Mouse (Mus musculus): ENCODE results near the gene Mroh7.

GRCm38 (mm10) chr4:106713622-106714021 lies 17.1 kb downstream of the Mroh7 start:
- no peak for TF ChIP-seq HCFC1 (IDR thresholded peaks at IDR 0.05; ENCODE audit: borderline replicate concordance, insufficient read depth, low read length)
- TF ChIP-seq MAFK (IDR thresholded peaks at IDR 0.05; ENCODE audit: insufficient read depth, low read depth, low read length): no peak
- TF ChIP-seq CHD2 (IDR thresholded peaks at IDR 0.05; ENCODE audit: low read depth, low read length): no peak

All from ES-E14 (cell line).